Mouse (Mus musculus): ENCODE measurements around the gene Ccdc74a.
"Not testable (repeated sequence)": the region's sequence is repeated elsewhere in the genome, so short reads cannot be mapped to it uniquely, and the experiment has no call there.

Gene Ccdc74a

GRCm38 (mm10) chr16:17646310-17647114 is at the start of gene Ccdc74a:
Ccdc74a (plus strand) TSS chr16:17646470.
- DNase-seq (ENCODE audit: low read depth, low spot score) = peak; percentile 70

GRCm38 (mm10) chr16:17600944-17601562 is 45.2 kb upstream of the Ccdc74a start:
- DNase-seq (ENCODE audit: low read depth, low spot score) = no peak

GRCm38 (mm10) chr16:17604941-17605340 is 41.3 kb upstream of the Ccdc74a start:
- no peak for DNase-seq (ENCODE audit: low read depth, low spot score)

DNA sequence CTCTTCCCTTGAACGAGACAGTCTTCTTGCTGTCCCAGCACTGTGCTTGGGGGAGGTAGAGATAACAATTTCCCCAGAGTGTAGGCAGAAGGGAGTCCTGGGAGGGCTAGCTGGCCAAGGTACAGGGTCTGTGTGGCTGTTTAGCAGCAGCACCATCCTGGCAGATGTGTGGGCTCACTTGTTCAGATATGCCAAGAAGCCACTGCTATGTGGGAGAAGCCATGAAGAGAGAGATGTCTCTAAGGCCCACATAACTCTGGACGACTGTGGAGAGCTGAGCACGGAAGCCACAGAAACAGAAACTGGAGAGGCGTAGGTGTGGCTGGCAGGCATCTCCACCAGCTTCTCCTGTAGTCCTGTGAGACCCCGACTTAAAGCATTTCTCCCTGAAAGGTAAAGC is 40.6 kb upstream of the Ccdc74a start:
- no peak for DNase-seq (ENCODE audit: low read depth, low spot score)

GRCm38 (mm10) chr16:17611383-17611782 is 34.9 kb upstream of the Ccdc74a start:
- no peak for DNase-seq (ENCODE audit: low read depth, low spot score)

DNA sequence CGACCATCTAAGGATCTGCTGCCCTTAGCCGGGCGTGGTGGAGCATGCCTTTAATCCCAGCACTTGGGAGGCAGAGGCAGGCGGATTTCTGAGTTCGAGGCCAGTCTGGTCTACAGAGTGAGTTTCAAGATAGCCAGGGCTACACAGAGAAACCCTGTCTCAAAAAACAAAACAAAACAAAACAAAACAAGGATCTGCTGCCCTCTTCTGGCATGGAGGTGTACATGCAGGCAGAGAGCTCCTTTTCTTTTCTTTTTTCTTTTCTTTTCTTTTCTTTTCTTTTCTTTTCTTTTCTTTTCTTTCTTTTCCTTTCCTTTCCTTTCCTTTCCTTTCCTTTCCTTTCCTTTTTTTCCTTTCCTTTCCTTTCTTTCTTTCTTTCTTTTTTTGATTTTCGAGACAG is 31.5 kb upstream of the Ccdc74a start:
- DNase-seq (ENCODE audit: low read depth, low spot score) = not testable (repeated sequence)

- no peak for DNase-seq (ENCODE audit: low read depth, low spot score)
Observed at GRCm38 (mm10) chr16:17616212-17616611, 30.1 kb upstream of the Ccdc74a start.

GRCm38 (mm10) chr16:17617922-17618565 is 28.2 kb upstream of the Ccdc74a start:
- peak; percentile 40 for DNase-seq (ENCODE audit: low read depth, low spot score)

DNA sequence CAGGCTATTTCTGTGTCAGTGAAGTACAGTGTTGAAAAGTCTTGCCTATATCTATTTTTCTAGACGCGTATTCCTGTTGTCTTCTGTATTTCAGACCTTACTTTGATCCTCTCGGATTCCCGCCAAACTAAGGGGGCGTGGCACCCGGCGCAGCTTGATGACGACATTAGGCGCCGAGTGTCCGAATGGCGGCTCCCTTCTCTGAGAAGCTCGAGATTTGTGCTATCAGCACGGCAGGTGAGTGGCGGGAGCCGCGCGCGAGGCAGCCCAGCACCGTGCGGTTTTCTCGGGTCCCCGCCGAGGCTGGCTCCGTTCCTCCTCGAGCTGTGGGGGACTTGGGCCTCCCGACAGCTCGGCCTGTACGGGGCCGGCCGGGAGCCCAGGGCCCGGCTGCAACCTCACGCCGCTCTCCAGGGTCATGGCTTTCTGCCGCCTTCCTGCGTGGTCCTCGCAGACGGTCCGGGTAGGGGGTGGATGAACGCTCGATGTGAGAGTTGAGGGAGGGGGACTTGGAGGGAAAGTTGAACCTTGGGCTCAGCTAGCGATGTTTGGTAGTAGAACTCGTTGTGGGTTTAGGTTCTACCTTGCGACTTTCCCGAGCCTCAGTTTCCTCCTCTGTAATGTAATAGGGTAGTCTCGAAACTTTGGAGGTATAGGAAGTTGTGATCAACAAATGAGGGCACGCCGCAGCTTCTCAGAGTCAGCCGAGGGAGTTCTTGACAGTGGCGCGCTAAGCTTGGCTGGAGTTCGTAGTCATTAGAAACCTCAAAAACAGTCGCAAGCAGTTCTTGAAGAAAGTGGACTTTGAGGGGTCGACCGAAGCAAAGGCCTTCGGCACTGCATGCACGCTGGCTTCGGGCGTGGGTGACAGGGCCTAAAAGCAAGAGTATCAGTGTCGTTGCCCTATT is 26.8 kb upstream of the Ccdc74a start, which contains the start of gene Smpd4:
TSS of gene Smpd4 (plus strand) at position 157 of the 908 bp plus-strand sequence.
- peak; percentile 88 for DNase-seq (ENCODE audit: low read depth, low spot score)

GRCm38 (mm10) chr16:17621936-17622335 is 24.3 kb upstream of the Ccdc74a start:
- DNase-seq (ENCODE audit: low read depth, low spot score) = no peak

- no peak for DNase-seq (ENCODE audit: low read depth, low spot score)
Observed at GRCm38 (mm10) chr16:17625488-17626268, 20.6 kb upstream of the Ccdc74a start.

DNA sequence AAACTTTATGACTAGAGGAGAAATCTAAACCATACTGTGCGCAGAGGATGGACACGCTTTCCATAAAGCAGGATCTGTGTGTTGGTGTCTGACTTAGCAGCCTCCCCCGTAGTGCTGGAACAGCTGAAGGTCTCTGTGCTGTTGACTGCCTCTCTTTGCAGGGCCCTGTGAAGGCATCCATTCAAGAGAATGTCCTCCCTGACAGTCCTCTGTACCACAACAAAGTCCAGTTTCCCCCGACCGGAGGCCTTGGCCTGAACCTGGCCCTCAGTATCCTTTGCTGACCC is 20.1 kb upstream of the Ccdc74a start:
- DNase-seq (ENCODE audit: low read depth, low spot score) = no peak

- no peak for DNase-seq (ENCODE audit: low read depth, low spot score)
Observed at GRCm38 (mm10) chr16:17632580-17632979, 13.7 kb upstream of the Ccdc74a start.

DNA sequence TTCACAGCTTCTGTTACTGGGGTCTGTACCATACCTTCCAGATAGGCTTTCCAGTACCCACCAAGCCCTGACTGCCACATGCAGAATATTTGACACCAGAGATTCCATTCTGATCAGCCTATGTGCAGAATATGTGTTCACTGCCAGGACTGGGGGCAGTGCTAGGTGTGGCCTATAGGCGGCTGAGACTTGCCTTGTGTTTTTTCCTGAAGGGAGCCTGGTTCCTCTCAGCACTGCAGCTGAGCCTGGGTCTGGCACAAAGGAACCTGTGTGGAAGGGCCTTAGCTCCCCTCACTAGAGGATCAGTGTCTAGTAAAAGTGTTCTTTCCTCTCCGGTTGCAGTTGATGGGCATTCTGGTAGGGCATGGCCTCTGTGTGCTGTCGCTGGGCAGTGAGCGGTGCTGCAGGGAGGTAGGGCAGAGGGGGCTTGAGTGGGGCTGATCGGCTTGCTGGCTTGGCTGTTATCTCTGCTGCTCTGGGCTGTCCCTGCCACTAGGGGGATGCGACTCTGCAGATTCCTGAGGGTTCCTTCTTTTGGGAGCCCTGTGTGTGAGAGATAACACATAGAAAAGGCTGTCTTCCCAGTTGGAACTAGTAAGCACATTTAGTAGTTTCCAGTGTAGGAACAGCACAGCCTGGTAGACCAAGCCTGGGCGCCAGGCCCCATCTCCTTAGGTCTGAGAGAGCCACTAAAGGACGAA is 12.6 kb upstream of the Ccdc74a start:
- DNase-seq (ENCODE audit: low read depth, low spot score) = no peak

- no peak for DNase-seq (ENCODE audit: low read depth, low spot score)
Observed at GRCm38 (mm10) chr16:17636904-17637303, 9.4 kb upstream of the Ccdc74a start.

- no peak for DNase-seq (ENCODE audit: low read depth, low spot score)
Observed at GRCm38 (mm10) chr16:17637610-17638009, 8.7 kb upstream of the Ccdc74a start.

DNA sequence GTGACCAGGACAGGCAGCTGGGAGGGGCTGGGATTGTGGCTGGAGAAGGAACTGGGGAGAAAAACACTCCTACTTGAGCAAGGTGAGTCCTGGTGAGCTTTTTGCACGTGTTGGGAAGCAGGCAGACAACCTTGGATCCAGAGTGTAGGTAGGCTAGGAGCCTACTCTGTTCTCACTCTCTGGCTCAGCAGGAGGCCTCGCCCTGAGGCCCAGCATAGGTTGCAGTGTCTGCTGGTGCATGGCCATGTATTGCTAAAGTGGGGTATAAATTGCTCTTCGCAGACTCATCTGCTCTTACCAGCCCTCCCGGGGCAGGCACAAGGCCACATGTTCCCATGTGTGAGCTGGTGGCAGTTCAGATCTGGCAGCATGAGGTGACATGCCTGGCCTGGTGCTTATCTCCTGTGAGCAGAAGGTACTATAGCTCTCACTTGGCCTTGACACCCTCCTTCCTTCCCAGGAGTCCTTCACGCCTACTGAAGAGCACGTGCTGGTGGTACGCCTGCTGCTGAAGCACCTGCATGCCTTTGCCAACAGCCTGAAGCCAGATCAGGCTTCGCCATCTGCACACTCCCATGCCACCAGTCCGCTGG is 8.1 kb upstream of the Ccdc74a start:
- no peak for DNase-seq (ENCODE audit: low read depth, low spot score)

DNA sequence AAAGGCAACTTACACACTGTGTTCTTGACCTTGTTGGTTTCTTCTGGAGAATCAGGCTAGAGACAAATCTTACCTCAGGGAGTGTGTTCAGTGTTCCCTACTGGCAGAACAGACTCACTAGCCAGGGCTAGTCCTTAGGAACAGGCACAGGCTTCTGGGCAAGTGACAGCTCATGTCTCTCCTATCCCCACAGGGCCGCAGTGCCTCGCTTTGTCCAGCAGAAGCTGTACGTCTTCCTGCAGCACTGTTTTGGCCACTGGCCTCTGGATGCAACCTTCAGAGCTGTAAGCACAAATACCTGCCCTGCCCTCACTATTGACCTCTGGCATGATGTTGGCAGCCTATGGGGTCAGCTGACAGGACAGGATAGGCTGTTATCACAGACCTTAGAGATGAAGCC is 7.2 kb upstream of the Ccdc74a start:
- DNase-seq (ENCODE audit: low read depth, low spot score) = no peak

GRCm38 (mm10) chr16:17639951-17640350 is 6.3 kb upstream of the Ccdc74a start:
- no peak for DNase-seq (ENCODE audit: low read depth, low spot score)

DNA sequence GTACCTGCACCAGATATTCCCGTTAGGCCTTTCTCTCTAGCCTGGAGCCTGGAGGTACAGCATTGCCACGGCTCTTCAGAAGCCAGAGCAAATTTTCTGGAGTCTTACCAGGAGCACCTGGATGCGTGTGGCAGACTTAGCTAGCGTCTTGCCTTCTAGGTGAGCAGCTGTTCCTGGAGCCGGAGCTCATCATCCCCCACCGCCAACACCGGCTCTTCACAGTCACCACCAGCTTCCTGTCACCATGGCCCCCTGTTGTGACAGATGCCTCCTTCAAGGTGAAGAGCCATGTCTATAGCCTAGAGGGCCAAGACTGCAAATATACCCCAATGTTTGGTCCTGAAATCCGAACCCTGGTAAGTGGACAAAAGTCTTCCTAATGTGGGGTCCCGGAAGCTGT is 5.6 kb upstream of the Ccdc74a start:
- no peak for DNase-seq (ENCODE audit: low read depth, low spot score)
